Mouse (Mus musculus) bone marrow macrophage, adult 2 months (primary cell): Measurements from ENCODE around the gene Stox2. TPM values are rescaled to one million over a fixed set of nuclear protein-coding genes. Genes with fewer than 3 reads are reported as not detected.

Experiments
- H3K27ac ChIP-seq: 2 replicates; pipeline ENCODE4 v1.5.1; 2012; ENCODE audit warnings: low read depth, low read length; ENCODE audit not compliant: insufficient read depth
- H3K4me1 ChIP-seq: 2 replicates; pipeline ENCODE4 v1.6.1; 2012; ENCODE audit warnings: low read length; ENCODE audit not compliant: control insufficient read depth, insufficient read depth
- H3K4me3 ChIP-seq: 2 replicates; pipeline ENCODE4 v1.5.1; 2012; ENCODE audit warnings: mild to moderate bottlenecking, low read length, moderate library complexity; ENCODE audit not compliant: insufficient read depth
- CTCF ChIP-seq: IDR thresholded peaks from 2 replicates; pipeline ENCODE4 v1.5.1; 2012; ENCODE audit warnings: low read depth, mild to moderate bottlenecking, low read length, moderate library complexity
- POLR2A ChIP-seq: IDR thresholded peaks from 2 replicates; pipeline ENCODE4 v1.6.1; 2012; ENCODE audit warnings: mild to moderate bottlenecking, low read depth, low read length, borderline replicate concordance
- polyA plus RNA-seq: library from polyadenylated mRNA; stranded (reverse); fragments of >200 nt; gene quantifications from 2 replicates; pipeline ENCODE4 v1.2.4, GENCODE M21; 2012; ENCODE audit not compliant: missing spikeins, insufficient read depth, insufficient read length

Gene Stox2
- polyA plus RNA-seq, 1 experiment = 0.12 TPM

DNA sequence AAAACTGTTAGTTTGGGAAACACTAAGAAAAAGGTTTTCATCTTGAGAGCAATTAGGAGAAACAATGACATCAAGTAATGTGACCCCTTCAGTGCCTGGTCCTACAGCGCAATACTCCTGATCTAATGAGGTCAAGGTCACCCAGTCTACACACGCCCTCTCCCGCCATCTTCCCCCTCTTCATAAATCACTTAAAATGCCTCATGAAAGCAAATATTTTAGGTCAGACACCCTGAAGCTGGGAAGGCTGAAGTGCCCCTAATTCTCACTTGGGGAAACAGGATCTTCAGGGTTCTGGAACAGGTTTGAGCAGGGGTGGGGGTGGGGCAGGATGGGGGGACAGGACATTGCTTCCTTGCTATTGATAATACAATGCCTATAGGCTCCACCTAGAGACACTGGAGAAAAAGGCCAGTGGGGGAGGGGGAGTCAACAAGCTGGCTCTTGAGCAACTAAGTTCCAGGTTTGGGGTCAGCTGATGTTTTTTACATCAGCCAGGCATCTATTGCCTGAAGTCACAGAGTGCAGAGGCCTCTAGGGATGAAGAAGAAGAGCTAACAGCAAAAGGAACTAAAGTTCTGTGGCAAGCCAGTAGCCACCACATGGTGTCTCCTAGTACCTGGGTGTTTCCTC lies 107.4 kb downstream of the Stox2 start:
- Histone ChIP-seq H3K4me1 (no peaks in the 10 kb centered on the region), H3K4me3 (no peak overlapping the region), H3K27ac (no peak overlapping the region)
- no peak for TF ChIP-seq POLR2A
- no peak for TF ChIP-seq CTCF

GRCm38 (mm10) chr8:47336433-47336832 lies 109.7 kb downstream of the Stox2 start:
- no peak for TF ChIP-seq CTCF
- TF ChIP-seq POLR2A = no peak
- Histone ChIP-seq H3K4me3 (no peak overlapping the region), H3K27ac (no peak overlapping the region), H3K4me1 (no peaks in the 10 kb centered on the region)

DNA sequence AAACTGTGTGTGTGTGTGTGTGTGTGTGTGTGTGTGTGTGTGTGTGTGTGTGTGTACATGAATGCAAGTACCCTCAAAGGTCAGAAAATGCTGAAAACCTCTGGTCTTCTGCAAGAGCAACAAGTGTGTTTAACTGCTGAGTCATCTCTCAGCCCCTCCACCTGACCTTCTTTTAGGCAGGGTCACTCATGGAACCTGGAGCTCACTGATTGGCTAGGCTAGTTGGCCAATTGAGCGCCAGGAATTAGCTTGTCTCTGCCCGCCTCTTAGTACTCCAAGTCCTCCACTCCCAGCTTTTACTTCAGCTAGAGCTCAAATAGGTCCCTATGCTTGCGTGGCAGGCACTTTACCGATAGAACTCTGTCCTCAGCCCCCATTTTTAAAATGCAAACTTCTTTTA lies 110.2 kb downstream of the Stox2 start:
- TF ChIP-seq POLR2A (no peak), CTCF (no peak)
- Histone ChIP-seq H3K4me3 (no peak overlapping the region), H3K4me1 (no peaks in the 10 kb centered on the region), H3K27ac (no peak overlapping the region)

- no peaks in the 10 kb centered on the region for H3K4me1 ChIP-seq
- H3K27ac ChIP-seq = no peak overlapping the region
- no peak for TF ChIP-seq CTCF
- H3K4me3 ChIP-seq = no peak overlapping the region
Measured at GRCm38 (mm10) chr8:47334223-47334757, 111.9 kb downstream of the Stox2 start.

- H3K4me1 ChIP-seq = no peaks in the 10 kb centered on the region
- no peak for TF ChIP-seq POLR2A
- TF ChIP-seq CTCF = no peak
Measured at GRCm38 (mm10) chr8:47332941-47333340, 113.2 kb downstream of the Stox2 start.

DNA sequence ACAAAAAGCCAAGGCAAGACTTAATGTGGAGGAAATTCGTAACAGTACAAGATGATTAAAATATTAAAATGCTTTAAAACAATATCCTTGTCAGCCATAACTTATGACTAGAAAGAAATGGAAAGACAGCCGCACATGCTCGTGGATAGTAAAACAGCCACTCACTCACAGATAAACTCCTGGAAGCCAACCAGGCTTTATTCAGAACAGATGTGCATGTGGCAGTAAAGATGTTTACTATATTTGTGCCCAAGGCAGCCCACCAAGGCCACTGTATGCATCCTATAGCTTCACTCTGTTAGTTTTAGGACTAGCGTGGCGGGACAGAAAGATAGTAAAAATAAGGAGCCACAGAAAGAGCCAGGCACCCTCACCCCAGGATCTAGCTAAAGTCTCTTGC lies 115.2 kb downstream of the Stox2 start:
- TF ChIP-seq CTCF (no peak), POLR2A (no peak)
- Histone ChIP-seq H3K4me1 (no peaks in the 10 kb centered on the region), H3K27ac (no peak overlapping the region), H3K4me3 (no peak overlapping the region)

More at GRCm38 (mm10) chr8:47332941-47333340, 113.2 kb downstream of the Stox2 start:
- H3K27ac ChIP-seq = no peak overlapping the region
- no peak overlapping the region for H3K4me3 ChIP-seq

DNA sequence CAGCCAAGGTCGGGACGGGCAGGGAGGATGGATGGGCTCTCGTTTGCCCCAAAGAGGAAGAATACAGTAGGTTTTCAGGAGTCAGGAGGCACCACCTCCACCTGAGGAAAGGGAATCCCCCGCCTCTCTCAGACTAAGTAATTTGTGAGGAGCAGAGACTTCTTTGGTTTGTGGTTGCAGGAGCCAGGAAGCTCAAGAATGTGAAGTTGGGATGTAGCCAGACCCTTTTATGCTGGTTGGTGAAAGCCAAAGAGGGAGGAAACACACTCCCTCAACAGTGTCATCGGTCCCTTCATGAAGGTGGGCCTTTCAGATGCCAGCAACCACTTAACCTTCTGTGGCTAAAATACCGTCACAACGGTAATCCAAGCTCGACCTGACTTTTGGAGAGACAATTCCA lies 119.8 kb downstream of the Stox2 start:
- H3K4me1 ChIP-seq = no peaks in the 10 kb centered on the region
- H3K4me3 ChIP-seq = no peak overlapping the region
- no peak for TF ChIP-seq CTCF
- TF ChIP-seq POLR2A = no peak

DNA sequence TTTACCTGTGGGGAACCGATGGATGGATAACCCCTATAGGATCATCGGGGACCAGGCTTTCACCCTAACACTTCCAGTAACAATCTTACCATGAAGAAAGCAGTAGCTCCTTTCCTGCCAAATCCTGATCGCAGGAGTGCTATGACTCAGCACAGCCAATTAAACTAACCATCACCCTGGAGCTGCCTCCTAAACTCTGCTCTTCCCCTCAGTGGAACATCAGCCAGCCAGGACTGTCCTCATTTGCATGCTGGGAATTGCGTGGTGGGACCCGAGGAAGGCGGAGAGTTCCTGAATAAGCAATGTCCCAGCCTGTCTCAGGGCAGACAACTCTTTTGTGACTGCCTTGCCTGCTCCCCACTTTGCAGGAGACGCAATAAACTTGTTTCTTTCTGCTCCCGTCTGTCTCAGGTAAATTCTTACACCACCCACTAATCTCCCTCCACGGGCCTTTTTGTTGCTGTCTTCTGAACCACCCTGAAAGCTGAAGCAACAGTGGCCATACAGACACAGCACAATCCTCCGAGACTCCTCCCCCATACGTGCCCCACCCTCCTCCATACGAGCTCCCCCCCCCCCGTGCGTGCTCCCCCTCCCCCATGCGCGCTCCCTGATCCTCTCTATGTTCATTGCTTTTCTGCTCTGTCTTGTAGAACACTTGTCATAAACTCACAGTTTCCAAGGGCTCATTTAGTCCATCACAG lies 121.9 kb downstream of the Stox2 start:
- Histone ChIP-seq H3K4me3 (no peak overlapping the region), H3K27ac (no peak overlapping the region), H3K4me1 (no peaks in the 10 kb centered on the region)
- TF ChIP-seq CTCF (no peak), POLR2A (no peak)

More for the DNA sequence above, 119.8 kb downstream of the Stox2 start:
- H3K27ac ChIP-seq = no peak overlapping the region

DNA sequence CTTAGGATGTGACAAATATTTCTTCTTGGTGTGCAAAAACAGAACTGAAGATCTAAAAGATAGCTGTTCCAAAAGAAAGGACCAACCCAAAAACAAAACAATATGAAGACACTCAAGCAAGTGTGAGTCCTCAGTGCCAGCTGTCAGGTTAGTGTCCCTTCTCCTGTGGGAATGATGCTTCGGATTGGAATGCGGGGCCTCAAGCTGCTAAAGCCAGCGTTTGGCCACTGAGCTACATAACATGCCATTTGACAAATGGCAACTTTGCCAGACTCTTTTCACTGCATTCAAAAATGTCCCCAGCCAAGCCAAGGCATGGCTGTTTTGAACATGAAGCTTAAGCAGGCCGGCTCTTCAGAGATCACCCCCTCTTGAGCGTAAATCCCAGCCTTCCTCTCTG lies 124.9 kb downstream of the Stox2 start:
- H3K4me3 ChIP-seq = no peak overlapping the region
- no peaks in the 10 kb centered on the region for H3K4me1 ChIP-seq
- H3K27ac ChIP-seq = no peak overlapping the region
- TF ChIP-seq POLR2A (no peak), CTCF (no peak)

DNA sequence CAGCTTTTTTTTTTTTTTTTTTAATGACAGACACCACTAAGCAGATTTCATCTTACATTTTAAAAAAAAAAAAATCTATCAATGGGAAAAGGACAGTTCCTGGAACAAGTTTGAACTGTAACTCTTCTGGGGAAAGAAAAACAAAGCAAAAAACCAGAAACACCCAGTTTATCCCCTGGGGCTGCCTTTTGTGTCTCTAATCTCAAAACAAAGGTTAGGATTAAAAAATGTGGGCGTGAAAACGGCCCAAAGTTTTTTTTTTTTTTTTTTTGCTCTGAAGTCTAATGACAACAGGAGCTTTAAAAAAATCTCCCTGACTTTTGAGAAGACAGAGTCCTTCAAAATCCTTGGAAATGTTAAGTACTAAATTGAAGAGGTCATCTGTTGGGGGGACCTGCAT lies 125.5 kb downstream of the Stox2 start:
- H3K4me1 ChIP-seq = no peaks in the 10 kb centered on the region
- no peak overlapping the region for H3K4me3 ChIP-seq
- no peak overlapping the region for H3K27ac ChIP-seq
- TF ChIP-seq CTCF (no peak), POLR2A (no peak)

- TF ChIP-seq CTCF (no peak), POLR2A (no peak)
- Histone ChIP-seq H3K4me3 (no peak overlapping the region), H3K4me1 (no peaks in the 10 kb centered on the region), H3K27ac (no peak overlapping the region)
Measured at GRCm38 (mm10) chr8:47318468-47318867, 127.7 kb downstream of the Stox2 start.
